Mouse (Mus musculus) MEL (cell line): ENCODE measurements around the gene Shld2. TPM values are rescaled to one million over a fixed set of nuclear protein-coding genes. Genes with fewer than 3 reads are reported as not detected.

Experiments used
- DNase-seq: peaks from one replicate; pipeline ENCODE4 v3.0.0; 2011; ENCODE audit warnings: low read depth, low spot score
- H3K27ac ChIP-seq: 2 replicates; pipeline ENCODE4 v1.5.1; 2012; ENCODE audit warnings: low read depth, mild to moderate bottlenecking, control low read depth, low read length, moderate library complexity; ENCODE audit not compliant: control insufficient read depth
- H3K27me3 ChIP-seq, 2 experiments: fragments of 150-350 bp in 1 of 2; sonication (generic) in 1 of 2; 2 replicates each; pipeline ENCODE4 v1.6.1; 2012; ENCODE audit warnings: low read length in 2 of 2, mild to moderate bottlenecking in 2 of 2, improper control_type of control experiment in 1 of 2, moderate library complexity in 1 of 2; ENCODE audit not compliant: insufficient read depth in 2 of 2, control insufficient read depth in 1 of 2
- H3K36me3 ChIP-seq, 2 experiments: 2 replicates each; pipeline ENCODE4 v1.6.1; 2012 to 2014; ENCODE audit warnings: low read length in 2 of 2, improper control_type of control experiment in 1 of 2, inconsistent platforms in 1 of 2, mild to moderate bottlenecking in 1 of 2; ENCODE audit not compliant: insufficient read depth in 2 of 2, control insufficient read depth in 1 of 2
- H3K4me1 ChIP-seq, 2 experiments: fragments of 150-350 bp in 1 of 2; sonication (generic) in 1 of 2; 2 replicates each; pipeline ENCODE4 v1.6.1; 2012; ENCODE audit warnings: low read length in 2 of 2, improper control_type of control experiment in 1 of 2, mild to moderate bottlenecking in 1 of 2; ENCODE audit not compliant: insufficient read depth in 2 of 2, control insufficient read depth in 1 of 2
- H3K4me3 ChIP-seq, 2 experiments: fragments of 150-350 bp in 1 of 2; sonication (generic) in 1 of 2; 2 replicates each; pipeline ENCODE4 v1.5.1; 2012; ENCODE audit warnings: low read depth in 2 of 2, low read length in 2 of 2, mild to moderate bottlenecking in 2 of 2, moderate library complexity in 2 of 2, control low read depth in 1 of 2, improper control_type of control experiment in 1 of 2; ENCODE audit not compliant: control insufficient read depth in 1 of 2, insufficient read depth in 1 of 2
- H3K79me2 ChIP-seq: 2 replicates; pipeline ENCODE4 v1.6.1; 2012; ENCODE audit warnings: mild to moderate bottlenecking, low read length, moderate library complexity; ENCODE audit not compliant: control insufficient read depth, poor library complexity, insufficient read depth
- H3K9ac ChIP-seq: 2 replicates; pipeline ENCODE4 v1.6.1; 2012; ENCODE audit warnings: low read depth, mild to moderate bottlenecking, control low read depth, low read length, moderate library complexity; ENCODE audit not compliant: control insufficient read depth, poor library complexity, severe bottlenecking
- H3K9me3 ChIP-seq: fragments of 150-350 bp; sonication (generic); replicated peaks from 2 replicates; pipeline ENCODE4 v1.6.1; 2012; ENCODE audit warnings: mild to moderate bottlenecking, low read length, improper control_type of control experiment, moderate library complexity; ENCODE audit not compliant: insufficient read depth
- CHD1 ChIP-seq: IDR thresholded peaks from 2 replicates; pipeline ENCODE4 v1.6.1; 2012; ENCODE audit warnings: low read depth, mild to moderate bottlenecking, inconsistent platforms, low read length, improper control_type of control experiment
- E2F4 ChIP-seq: IDR thresholded peaks from 2 replicates; pipeline ENCODE4 v1.6.1; 2011; ENCODE audit warnings: low read depth, low read length, improper control_type of control experiment, borderline replicate concordance
- EP300 ChIP-seq, 2 experiments: IDR thresholded peaks; 2 replicates each; pipeline ENCODE4 v1.6.1; 2011; ENCODE audit warnings: improper control_type of control experiment in 2 of 2, low read length in 2 of 2, low read depth in 1 of 2, mild to moderate bottlenecking in 1 of 2
- ETS1 ChIP-seq: IDR thresholded peaks from 2 replicates; pipeline ENCODE4 v1.6.1; 2012; ENCODE audit warnings: low read depth, mild to moderate bottlenecking, inconsistent platforms, low read length, improper control_type of control experiment, moderate library complexity
- GABPA ChIP-seq: IDR thresholded peaks from 2 replicates; pipeline ENCODE4 v1.6.1; 2012; ENCODE audit warnings: low read depth, mild to moderate bottlenecking, inconsistent platforms, low read length, improper control_type of control experiment, moderate library complexity
- GATA1 ChIP-seq: IDR thresholded peaks from 2 replicates; pipeline ENCODE4 v1.6.1; 2011; ENCODE audit warnings: low read depth, low read length, improper control_type of control experiment
- JUND ChIP-seq: IDR thresholded peaks from 2 replicates; pipeline ENCODE4 v1.6.1; 2011; ENCODE audit warnings: low read depth, mild to moderate bottlenecking, improper control_type of control experiment, low read length
- MAZ ChIP-seq: IDR thresholded peaks from 2 replicates; pipeline ENCODE4 v1.6.1; 2012; ENCODE audit warnings: low read depth, mild to moderate bottlenecking, inconsistent platforms, low read length, improper control_type of control experiment
- MYB ChIP-seq: IDR thresholded peaks from 2 replicates; pipeline ENCODE4 v1.6.1; 2011; ENCODE audit warnings: mild to moderate bottlenecking, low read depth, low read length, improper control_type of control experiment
- NELFE ChIP-seq: IDR thresholded peaks from 2 replicates; pipeline ENCODE4 v1.6.1; 2011; ENCODE audit warnings: low read depth, low read length, improper control_type of control experiment
- POLR2A ChIP-seq, 2 experiments: IDR thresholded peaks; 2 replicates each; pipeline ENCODE4 v1.6.1; 2011 to 2012; ENCODE audit warnings: low read length in 2 of 2, mild to moderate bottlenecking in 2 of 2, control low read depth in 1 of 2, improper control_type of control experiment in 1 of 2, low read depth in 1 of 2, moderate library complexity in 1 of 2; ENCODE audit not compliant: control insufficient read depth in 1 of 2, insufficient read depth in 1 of 2, poor library complexity in 1 of 2
- POLR2AphosphoS2 ChIP-seq: IDR thresholded peaks from 2 replicates; pipeline ENCODE4 v1.6.1; 2011; ENCODE audit warnings: low read length, improper control_type of control experiment
- RCOR1 ChIP-seq: IDR thresholded peaks from 2 replicates; pipeline ENCODE4 v1.6.1; 2012; ENCODE audit warnings: low read depth, mild to moderate bottlenecking, inconsistent platforms, low read length, improper control_type of control experiment
- SIN3A ChIP-seq: IDR thresholded peaks from 2 replicates; pipeline ENCODE4 v1.6.1; 2012; ENCODE audit warnings: low read length, improper control_type of control experiment, inconsistent platforms
- SMC3 ChIP-seq: IDR thresholded peaks from 2 replicates; pipeline ENCODE4 v1.6.1; 2011; ENCODE audit warnings: low read depth, low read length, improper control_type of control experiment
- TBP ChIP-seq: IDR thresholded peaks from 2 replicates; pipeline ENCODE4 v1.8.0; 2011; ENCODE audit warnings: low read depth, low read length, improper control_type of control experiment
- TCF12 ChIP-seq: IDR thresholded peaks from 2 replicates; pipeline ENCODE4 v1.6.1; 2014; ENCODE audit warnings: low read depth, mild to moderate bottlenecking, inconsistent platforms, low read length, improper control_type of control experiment, moderate library complexity
- UBTF ChIP-seq: IDR thresholded peaks from 2 replicates; pipeline ENCODE4 v1.6.1; 2012; ENCODE audit warnings: low read depth, mild to moderate bottlenecking, inconsistent platforms, low read length, improper control_type of control experiment, moderate library complexity, borderline replicate concordance; ENCODE audit not compliant: insufficient read depth
- USF2 ChIP-seq, 2 experiments: IDR thresholded peaks; 2 replicates each; pipeline ENCODE4 v1.6.1; 2011 to 2012; ENCODE audit warnings: improper control_type of control experiment in 2 of 2, low read length in 2 of 2, borderline replicate concordance in 1 of 2, inconsistent platforms in 1 of 2, low read depth in 1 of 2, mild to moderate bottlenecking in 1 of 2; ENCODE audit not compliant: insufficient read depth in 1 of 2
- ZKSCAN1 ChIP-seq: IDR thresholded peaks from 2 replicates; pipeline ENCODE4 v1.6.1; 2012; ENCODE audit warnings: low read depth, mild to moderate bottlenecking, inconsistent platforms, low read length, improper control_type of control experiment, moderate library complexity
- ZNF384 ChIP-seq: IDR thresholded peaks from 2 replicates; pipeline ENCODE4 v1.6.1; 2012; ENCODE audit warnings: low read depth, mild to moderate bottlenecking, inconsistent platforms, low read length, improper control_type of control experiment
- polyA plus RNA-seq, 2 experiments: library from polyadenylated mRNA; stranded (reverse) in 1 of 2; unstranded in 1 of 2; fragments of >175 nt in 1 of 2; fragments of >200 nt in 1 of 2; gene quantifications; 2 replicates each; pipeline versions ENCODE4 v1.2.1 to v1.2.4; 2012; ENCODE audit warnings: low replicate concordance in 2 of 2, low read depth in 1 of 2; ENCODE audit not compliant: insufficient read length in 2 of 2, insufficient read depth in 1 of 2, missing spikeins in 1 of 2
- total RNA-seq: library from RNA; depleted of rRNA; stranded (reverse); fragments of 300-350 nt; gene quantifications from 2 replicates; pipeline ENCODE4 v1.2.3, GENCODE M21; 2012

Gene Shld2
- total and polyA plus RNA-seq, 3 experiments = 7.0 to 7.9 TPM; not detected in 1

DNA sequence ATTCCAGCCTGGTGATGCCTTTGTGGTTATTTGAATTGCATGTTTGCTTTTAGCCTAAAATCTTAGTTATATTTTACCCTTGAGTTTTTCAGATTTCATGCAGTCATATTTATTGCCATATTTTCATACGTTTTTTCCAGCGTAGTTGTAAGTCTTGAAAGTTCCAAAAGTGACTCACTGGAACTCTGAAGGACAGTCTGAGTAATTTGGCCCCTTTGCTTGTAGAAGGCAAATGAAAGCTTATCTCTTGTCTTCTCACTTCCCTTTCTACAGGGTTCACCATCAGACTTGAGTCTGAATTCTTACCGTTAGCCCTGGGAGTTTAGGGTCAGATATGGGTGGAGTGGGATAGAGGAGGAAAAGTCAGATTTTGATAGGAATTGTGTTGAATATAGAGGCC is 16.3 kb upstream of the Shld2 start:
- TF ChIP-seq POLR2A (IDR thresholded peaks at IDR 0.05; ENCODE audit: control insufficient read depth in 1 of 2, insufficient read depth in 1 of 2, low read depth in 1 of 2, low read length in 2 of 2, poor library complexity in 1 of 2) (no peak), MAZ (0 out of 2 replicates have a peak, but pooled peaks have one; percentile 27), POLR2AphosphoS2 (no peak), EP300 (IDR thresholded peaks at IDR 0.05; ENCODE audit: low read depth in 1 of 2, low read length in 2 of 2) (peak; percentile 81 to 90), ETS1 (peak; percentile 63; the same call in 1 of the 2 replicates), GATA1 (peak; percentile 82), JUND (0 out of 2 replicates have a peak, but pooled peaks have one; percentile 51), RCOR1 (peak; percentile 68), MYB (peak; percentile 52; the same call in 1 of the 2 replicates), SIN3A (peak; percentile 41; the same call in 1 of the 2 replicates), TCF12 (peak; percentile 70), TBP (peak; percentile 51; the same call in 1 of the 2 replicates), USF2 (IDR thresholded peaks at IDR 0.05; ENCODE audit: borderline replicate concordance in 1 of 2, insufficient read depth in 1 of 2, low read depth in 1 of 2, low read length in 2 of 2) (no peak)

DNA sequence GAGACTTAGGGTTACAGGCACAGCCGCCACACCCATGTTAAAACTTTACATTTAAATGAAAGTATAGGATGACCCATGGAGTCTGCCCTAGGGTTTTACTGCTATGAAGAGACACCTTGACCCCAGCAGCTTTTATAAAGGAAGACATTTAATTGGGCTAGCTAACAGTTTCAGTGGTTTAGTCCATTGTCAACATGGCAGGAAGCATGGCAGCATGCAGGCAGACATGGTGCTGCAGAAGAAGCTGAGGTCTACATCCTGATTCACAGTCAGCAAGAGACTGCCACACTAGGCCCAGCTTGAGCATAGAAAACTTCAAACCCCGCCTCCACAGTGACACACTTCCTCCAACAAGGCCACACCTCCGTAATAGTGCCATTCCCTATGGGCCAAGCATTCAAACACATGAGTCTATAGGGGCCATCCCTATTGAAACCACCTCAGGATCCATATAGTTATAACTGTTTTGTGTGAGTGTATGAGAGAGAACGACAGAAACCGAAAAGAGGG is 13.3 kb upstream of the Shld2 start:
- peaks cover 29 to 40% of the 10 kb centered on the region in 2 experiments for H3K36me3 ChIP-seq
- no peaks in the 10 kb centered on the region for H3K27me3 ChIP-seq
- H3K9me3 ChIP-seq = no peaks in the 10 kb centered on the region
- H3K4me1 ChIP-seq = peaks cover 8 to 19% of the 10 kb centered on the region in 2 experiments
- TF ChIP-seq CHD1 (no peak), MYB (no peak), ZNF384 (no peak), UBTF (no peak), ZKSCAN1 (no peak), SIN3A (no peak), SMC3 (no peak), POLR2A (IDR thresholded peaks at IDR 0.05; ENCODE audit: control insufficient read depth in 1 of 2, insufficient read depth in 1 of 2, low read depth in 1 of 2, low read length in 2 of 2, poor library complexity in 1 of 2) (no peak), GABPA (no peak), RCOR1 (no peak), E2F4 (no peak), TCF12 (no peak), MAZ (no peak), NELFE (no peak)
- no peak for DNase-seq
- no peak overlapping the region for H3K27ac ChIP-seq
- H3K4me3 ChIP-seq = no peak overlapping the region
- H3K9ac ChIP-seq = no peak overlapping the region
- H3K79me2 ChIP-seq = peaks cover 1% of the 10 kb centered on the region; the same call in 1 of the 2 replicates

More for the DNA sequence above, 16.3 kb upstream of the Shld2 start:
- no peaks in the 10 kb centered on the region for H3K9me3 ChIP-seq
- peaks cover 8 to 19% of the 10 kb centered on the region in 2 experiments for H3K4me1 ChIP-seq
- H3K79me2 ChIP-seq = no peaks in the 10 kb centered on the region
- no peak overlapping the region for H3K9ac ChIP-seq
- no peaks in the 10 kb centered on the region for H3K27me3 ChIP-seq
- no peak overlapping the region for H3K4me3 ChIP-seq
- peak; percentile 80 for DNase-seq
- H3K36me3 ChIP-seq = peaks cover 29 to 30% of the 10 kb centered on the region in 2 experiments
- peak overlapping the region; percentile 59 for H3K27ac ChIP-seq
